Mouse (Mus musculus) CH12.LX (cell line): ENCODE results near the gene Dscam. TPM values are rescaled to one million over a fixed set of nuclear protein-coding genes. Genes with fewer than 3 reads are reported as not detected.

Experiments used
- DNase-seq: peaks from one replicate; pipeline ENCODE4 v3.0.0-alpha.2; 2013; ENCODE audit errors: extremely low read depth
- H3K27ac ChIP-seq: 2 replicates; pipeline ENCODE4 v1.5.1; 2012; ENCODE audit warnings: low read depth, mild to moderate bottlenecking, control low read depth, moderate library complexity; ENCODE audit not compliant: insufficient read depth
- H3K27me3 ChIP-seq: replicated peaks from 2 replicates; pipeline ENCODE3; 2012; ENCODE audit warnings: inconsistent platforms
- H3K36me3 ChIP-seq, 2 experiments: replicated peaks in 1 of 2; 2 replicates each; pipeline versions ENCODE3 to v1.6.1; 2012; ENCODE audit warnings: inconsistent platforms in 1 of 2, low read length in 1 of 2, mild to moderate bottlenecking in 1 of 2, mixed read lengths in 1 of 2, moderate library complexity in 1 of 2; ENCODE audit not compliant: control insufficient read depth in 1 of 2, insufficient read depth in 1 of 2
- H3K4me1 ChIP-seq, 2 experiments: 2 replicates each; pipeline ENCODE4 v1.6.1; 2012; ENCODE audit warnings: inconsistent platforms in 1 of 2, moderate library complexity in 1 of 2; ENCODE audit not compliant: insufficient read depth in 2 of 2, control insufficient read depth in 1 of 2
- H3K4me2 ChIP-seq: 2 replicates; pipeline ENCODE4 v1.6.1; 2012; ENCODE audit warnings: low read depth, mild to moderate bottlenecking, control low read depth; ENCODE audit not compliant: poor library complexity, insufficient read depth, severe bottlenecking
- H3K4me3 ChIP-seq, 3 experiments: fragments of 150-350 bp in 1 of 3; sonication (generic) in 1 of 3; replicated peaks in 1 of 3; 2 replicates each; pipeline versions ENCODE3 to v1.5.1; 2011 to 2012; ENCODE audit warnings: low read depth in 2 of 3, low read length in 2 of 3, mild to moderate bottlenecking in 2 of 3, moderate library complexity in 2 of 3, control low read depth in 1 of 3, improper control_type of control experiment in 1 of 3, inconsistent platforms in 1 of 3, mixed read lengths in 1 of 3; ENCODE audit not compliant: poor library complexity in 1 of 3
- H3K79me2 ChIP-seq: replicated peaks from 2 replicates; pipeline ENCODE4 v1.6.1; 2012; ENCODE audit warnings: mild to moderate bottlenecking, moderate library complexity; ENCODE audit not compliant: control insufficient read depth, poor library complexity, insufficient read depth, severe bottlenecking; ENCODE audit errors: extremely low read depth
- H3K9ac ChIP-seq: 2 replicates; pipeline ENCODE4 v1.6.1; 2012; ENCODE audit warnings: low read depth, mild to moderate bottlenecking, control low read depth, moderate library complexity; ENCODE audit not compliant: insufficient read depth
- H3K9me3 ChIP-seq: replicated peaks from 2 replicates; pipeline ENCODE3; 2012; ENCODE audit warnings: low read length, inconsistent platforms, mixed read lengths
- E2F4 ChIP-seq: IDR thresholded peaks from 2 replicates; pipeline ENCODE4 v1.6.1; 2011; ENCODE audit warnings: low read depth, low read length, improper control_type of control experiment; ENCODE audit not compliant: insufficient replicate concordance
- ELF1 ChIP-seq: IDR thresholded peaks from 2 replicates; pipeline ENCODE4 v1.6.1; 2014; ENCODE audit warnings: low read depth, mild to moderate bottlenecking, inconsistent platforms, low read length, improper control_type of control experiment
- EP300 ChIP-seq: IDR thresholded peaks from 2 replicates; pipeline ENCODE4 v1.6.1; 2011; ENCODE audit warnings: low read length, improper control_type of control experiment
- GABPA ChIP-seq: IDR thresholded peaks from 2 replicates; pipeline ENCODE4 v1.6.1; 2012; ENCODE audit warnings: low read depth, low read length, improper control_type of control experiment, inconsistent platforms; ENCODE audit not compliant: insufficient replicate concordance
- HCFC1 ChIP-seq: IDR thresholded peaks from 2 replicates; pipeline ENCODE4 v1.6.1; 2012; ENCODE audit warnings: low read depth, mild to moderate bottlenecking, inconsistent platforms, low read length, improper control_type of control experiment
- IRF4 ChIP-seq: IDR thresholded peaks from 2 replicates; pipeline ENCODE4 v1.6.1; 2014; ENCODE audit warnings: low read depth, mild to moderate bottlenecking, inconsistent platforms, low read length, improper control_type of control experiment
- MAFK ChIP-seq: IDR thresholded peaks from 2 replicates; pipeline ENCODE4 v1.6.1; 2011; ENCODE audit warnings: low read length, improper control_type of control experiment; ENCODE audit not compliant: insufficient replicate concordance
- MAX ChIP-seq: IDR thresholded peaks from 2 replicates; pipeline ENCODE4 v1.6.1; 2011; ENCODE audit warnings: low read length, improper control_type of control experiment
- MAZ ChIP-seq: IDR thresholded peaks from 2 replicates; pipeline ENCODE4 v1.6.1; 2012; ENCODE audit warnings: low read depth, mild to moderate bottlenecking, inconsistent platforms, low read length, improper control_type of control experiment, moderate library complexity
- MXI1 ChIP-seq: IDR thresholded peaks from 2 replicates; pipeline ENCODE4 v1.6.1; 2011; ENCODE audit warnings: mild to moderate bottlenecking, low read depth, low read length, improper control_type of control experiment
- MYC ChIP-seq: IDR thresholded peaks from 2 replicates; pipeline ENCODE4 v1.6.1; 2011; ENCODE audit warnings: low read depth, mild to moderate bottlenecking, improper control_type of control experiment, low read length
- RAD21 ChIP-seq: IDR thresholded peaks from 2 replicates; pipeline ENCODE4 v1.6.1; 2011; ENCODE audit warnings: low read depth, mild to moderate bottlenecking, low read length, improper control_type of control experiment, moderate library complexity
- TBP ChIP-seq: conservative IDR thresholded peaks from 2 replicates; pipeline ENCODE4 v1.6.1; 2011; ENCODE audit warnings: low read depth, low read length, improper control_type of control experiment
- TCF12 ChIP-seq: IDR thresholded peaks from 2 replicates; pipeline ENCODE4 v1.6.1; 2014; ENCODE audit warnings: low read depth, mild to moderate bottlenecking, inconsistent platforms, low read length, improper control_type of control experiment
- UBTF ChIP-seq: IDR thresholded peaks from 2 replicates; pipeline ENCODE4 v1.6.1; 2012; ENCODE audit warnings: low read depth, mild to moderate bottlenecking, inconsistent platforms, low read length, improper control_type of control experiment, moderate library complexity
- USF2 ChIP-seq: conservative IDR thresholded peaks from 2 replicates; pipeline ENCODE4 v1.6.1; 2011; ENCODE audit warnings: low read depth, low read length, improper control_type of control experiment
- ZKSCAN1 ChIP-seq: IDR thresholded peaks from 2 replicates; pipeline ENCODE4 v1.6.1; 2012; ENCODE audit warnings: low read depth, inconsistent platforms, low read length, improper control_type of control experiment, borderline replicate concordance
- ZNF384 ChIP-seq: IDR thresholded peaks from 2 replicates; pipeline ENCODE4 v1.6.1; 2012; ENCODE audit warnings: low read depth, low read length, improper control_type of control experiment, inconsistent platforms
- dilution Hi-C: fragments of 300-500 bp; cut with MboI; formaldehyde crosslinking; loops from 2 replicates; pipeline ENCODE4 v1.14.3; 2020; ENCODE audit warnings: low sequenced_read_pairs; ENCODE audit not compliant: extremely low pct_unique_long_range_greater_than_20kb, extremely low pct_ligation_motif_present
- in situ Hi-C: fragments of 300-500 bp; cut with MboI; formaldehyde crosslinking; loops from 3 replicates; pipeline ENCODE4 v1.14.3; 2019; ENCODE audit warnings: low sequenced_read_pairs, low pct_ligation_motif_present, low pct_unique_long_range_greater_than_20kb, mixed read lengths
- polyA plus RNA-seq: library from polyadenylated mRNA; unstranded; fragments of >175 nt; gene quantifications from 2 replicates; pipeline ENCODE4 v1.2.1, GENCODE M21; 2012; ENCODE audit warnings: low read depth; ENCODE audit not compliant: insufficient read length
- total RNA-seq, 2 experiments: library from RNA; depleted of rRNA; stranded (reverse); fragments of 300-350 nt in 1 of 2; fragments of >200 nt in 1 of 2; gene quantifications; 2 replicates each; pipeline ENCODE4 v1.2.3; 2012 to 2014

The Dscam gene
- total and polyA plus RNA-seq, 3 experiments, result under 0.01 to 0.39 (median 0.12) TPM

- in situ Hi-C loops (no loop called here), dilution Hi-C loops (no loop called here)
- no peak for TF ChIP-seq RAD21
- no peak for TF ChIP-seq MAX
- no peak for TF ChIP-seq TCF12
- TF ChIP-seq MYC, result no peak
- no peak for TF ChIP-seq UBTF
- TF ChIP-seq ZKSCAN1, result no peak
- TF ChIP-seq HCFC1, result no peak
- Histone ChIP-seq H3K79me2 (no peaks in the 10 kb centered on the region), H3K4me3 (no peak overlapping the region), H3K36me3 (no peaks in the 10 kb centered on the region), H3K4me1 (peaks cover 0 to 14% of the 10 kb centered on the region in 2 experiments; a peak in 2 of 4 replicates), H3K9ac (no peak overlapping the region), H3K4me2 (no peak overlapping the region), H3K27ac (no peak overlapping the region), H3K9me3 (no peaks in the 10 kb centered on the region), H3K27me3 (peaks cover 5% of the 10 kb centered on the region)
- no peak for DNase-seq
Measured at GRCm38 (mm10) chr16:96943648-96944047, 226.9 kb downstream of the Dscam start.

GRCm38 (mm10) chr16:96934795-96935194 lies 235.8 kb downstream of the Dscam start:
- peaks cover under 1% of the 10 kb centered on the region for H3K27me3 ChIP-seq
- H3K4me3 ChIP-seq, result no peak overlapping the region
- H3K36me3 ChIP-seq, result no peaks in the 10 kb centered on the region
- no peak for DNase-seq
- TF ChIP-seq HCFC1, result no peak
- TF ChIP-seq MAZ, result no peak
- no peak for TF ChIP-seq MAFK
- no peak for TF ChIP-seq E2F4
- no peak for TF ChIP-seq ELF1
- no peak for TF ChIP-seq MXI1
- no peak for TF ChIP-seq TBP
- TF ChIP-seq ZNF384, result no peak
- TF ChIP-seq GABPA, result no peak
- no peak for TF ChIP-seq MYC
- TF ChIP-seq EP300, result no peak
- no peak for TF ChIP-seq USF2
- no peak for TF ChIP-seq IRF4
- TF ChIP-seq, all 38 proteins: peak for 0
- dilution Hi-C loops, result no loop called here
- H3K9ac ChIP-seq, result no peak overlapping the region
- no peak overlapping the region for H3K4me2 ChIP-seq
- in situ Hi-C loops, result no loop called here
- no peak overlapping the region for H3K27ac ChIP-seq
- peaks cover 0 to 2% of the 10 kb centered on the region in 2 experiments; a peak in 1 of 4 replicates for H3K4me1 ChIP-seq
- no peaks in the 10 kb centered on the region for H3K79me2 ChIP-seq
- no peaks in the 10 kb centered on the region for H3K9me3 ChIP-seq
